Comparison of ENCODE assay signal across 8 mouse cellular contexts in the genomic region with DNA sequence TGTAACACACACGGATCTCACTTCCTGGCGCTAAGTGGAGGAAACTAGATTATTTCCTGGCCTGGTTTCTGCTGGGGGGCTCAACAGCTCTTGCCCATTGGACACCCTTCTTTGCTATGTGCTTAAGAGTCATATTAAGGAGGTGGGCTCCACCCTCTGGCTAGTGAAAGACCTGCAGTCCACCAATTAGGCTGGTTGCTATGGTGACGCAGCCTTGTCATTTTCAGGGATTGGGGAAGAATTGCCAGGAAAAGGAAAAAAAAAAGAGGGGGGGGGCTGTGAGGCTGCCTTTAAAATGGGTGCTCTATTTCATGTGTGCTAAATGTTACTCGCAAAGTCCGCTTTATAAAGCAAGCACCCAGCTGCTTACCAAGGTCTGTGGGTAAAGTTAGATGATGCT. TPM values are rescaled to one million over a fixed set of nuclear protein-coding genes. Genes with fewer than 3 reads are reported as not detected.
A peak's percentile ranks its signal among the peaks of the same experiment; 100 is the strongest.
DNase-seq lines count a peak whose midpoint lies in the region; ATAC-seq and TF ChIP-seq lines count a peak whose summit lies in the region.

No protein-coding gene starts in this region.

- TF ChIP-seq CTCF in forebrain, postnatal 0 days (IDR thresholded peaks at IDR 0.05; ENCODE audit: low read depth) = peak; percentile 78

- ATAC-seq in cerebellum, adult (ENCODE audit: insufficient number of reproducible peaks, low FRiP score, low TSS enrichment) = no peak
- peak; percentile 42; the same call in 1 of the 2 replicates for ATAC-seq in forebrain, postnatal 0 days

- no peak overlapping the region for H3K27ac ChIP-seq in forebrain, postnatal 0 days (ENCODE audit: low read depth, low read length)
- H3K27ac ChIP-seq in limb, embryonic 10.5 days = no peak overlapping the region
- no peak overlapping the region for H3K27ac ChIP-seq in heart, embryonic 10.5 days

- H3K9me3 ChIP-seq in forebrain, postnatal 0 days (ENCODE audit: low read length) = no peaks in the 10 kb centered on the region
- no peaks in the 10 kb centered on the region for H3K9me3 ChIP-seq in limb, embryonic 10.5 days (replicated peaks)
- H3K9me3 ChIP-seq in heart, embryonic 10.5 days = no peaks in the 10 kb centered on the region

- intact Hi-C loops in gastrocnemius, postnatal 36 days (cut with DNase I) = loop anchor here (10.0 kb wide), 1 partner anchor 172 kb away; no protein-coding TSS in a partner anchor

- peak; percentile 57 for DNase-seq in cerebellum, adult 11 months
- DNase-seq in brain, embryonic 18.5 days (ENCODE audit: low read depth, low spot score) = peak; percentile 73
- DNase-seq in forebrain, postnatal 0 days = peak; percentile 91
- peak; percentile 65 for DNase-seq in limb, embryonic 10.5 days (ENCODE audit: low spot score)
- DNase-seq in right cerebral cortex, postnatal 36 days (ENCODE audit: low spot score in 2 of 2) = peak; percentile 64 to 70
- DNase-seq in heart, embryonic 10.5 days (ENCODE audit: low spot score) = no peak
- no peak for DNase-seq in gastrocnemius, postnatal 36 days

- H3K4me1 ChIP-seq in forebrain, postnatal 0 days (ENCODE audit: insufficient read depth) = peaks cover 16% of the 10 kb centered on the region; the same call in 1 of the 2 replicates
- peaks cover 41% of the 10 kb centered on the region for H3K4me1 ChIP-seq in limb, embryonic 10.5 days
- H3K4me1 ChIP-seq in heart, embryonic 10.5 days = peaks cover 29% of the 10 kb centered on the region

- peak overlapping the region; percentile 71 for H3K4me2 ChIP-seq in forebrain, postnatal 0 days (ENCODE audit: low read depth)

- no peaks in the 10 kb centered on the region for H3K27me3 ChIP-seq in forebrain, postnatal 0 days (ENCODE audit: insufficient read depth, low read length)
- peaks cover 71% of the 10 kb centered on the region for H3K27me3 ChIP-seq in limb, embryonic 10.5 days (ENCODE audit: low read depth, poor library complexity, severe bottlenecking)
- H3K27me3 ChIP-seq in heart, embryonic 10.5 days (ENCODE audit: insufficient read depth, poor library complexity, severe bottlenecking) = peaks cover 97% of the 10 kb centered on the region

- H3K36me3 ChIP-seq in forebrain, postnatal 0 days (ENCODE audit: insufficient read depth) = no peaks in the 10 kb centered on the region
- no peaks in the 10 kb centered on the region for H3K36me3 ChIP-seq in limb, embryonic 10.5 days
- H3K36me3 ChIP-seq in heart, embryonic 10.5 days = no peaks in the 10 kb centered on the region

- peak overlapping the region; percentile 78 for H3K4me3 ChIP-seq in forebrain, postnatal 0 days (ENCODE audit: low read depth, low read length)
- H3K4me3 ChIP-seq in limb, embryonic 10.5 days = no peak overlapping the region
- no peak overlapping the region for H3K4me3 ChIP-seq in heart, embryonic 10.5 days

- 8% methylated on average over 5 of the region's 5 CpGs for WGBS in forebrain, postnatal 0 days
- 64% methylated on average over 5 of the region's 5 CpGs for WGBS in limb, embryonic 10.5 days
- WGBS in heart, embryonic 10.5 days = 58% methylated on average over 5 of the region's 5 CpGs

- no peak overlapping the region for H3K9ac ChIP-seq in forebrain, postnatal 0 days

RNA-seq across cellular contexts. Expression of a gene that starts 2.9 kb away (rescaled TPM):
- 64.1 and 84.7 TPM in 2 replicates for total RNA-seq in forebrain, postnatal 0 days (2014; rRNA removed)
- 19.3 and 28.2 TPM in 2 replicates for polyA plus RNA-seq in forebrain, postnatal 0 days (2015; fragmentation: Nextera tagmentation; extraction: Ambion mirVana)
- 2.2 and 3.0 TPM in 2 replicates for polyA plus RNA-seq in limb, embryonic 10.5 days (2016; fragmentation: Nextera tagmentation; extraction: Ambion mirVana)
- 1.6 and 1.7 TPM in 2 replicates for polyA plus RNA-seq in heart, embryonic 10.5 days (2016; fragmentation: Nextera tagmentation; extraction: Ambion mirVana)
- total RNA-seq in gastrocnemius, postnatal 36 days (2021) = 1 to 10 TPM; 1.7 TPM

Comparison
In these comparisons a context has a peak if more than half of its experiments do, and no peak if none do; other contexts are left out.
1. DNase-seq: peak in cerebellum, adult 11 months (single experiment), brain, embryonic 18.5 days (single experiment), forebrain, postnatal 0 days (single experiment), limb, embryonic 10.5 days (single experiment) and right cerebral cortex, postnatal 36 days (2 of 2); none in heart, embryonic 10.5 days (single experiment) and gastrocnemius, postnatal 36 days (0 of 2).